Mouse (Mus musculus) bone marrow, adult 2 months (tissue): ENCODE measurements around the gene Chst10.

ENCODE experiments used
- CTCF ChIP-seq: fragments of 200-500 bp; IDR thresholded peaks from 2 replicates; pipeline ENCODE4 v1.5.1; 2011; ENCODE audit warnings: low read length, control low read depth; ENCODE audit not compliant: control insufficient read depth, insufficient read depth
- POLR2A ChIP-seq: fragments of 200-500 bp; IDR thresholded peaks from 2 replicates; pipeline ENCODE4 v1.6.1; 2011; ENCODE audit warnings: low read depth, mild to moderate bottlenecking, control low read depth, low read length, borderline replicate concordance; ENCODE audit not compliant: control insufficient read depth

- TF ChIP-seq CTCF (no peak), POLR2A (no peak)
Measured at GRCm38 (mm10) chr1:38873911-38874310, 24.1 kb downstream of the Chst10 start.
